Mouse (Mus musculus) G1E (cell line): ENCODE measurements around the gene Olfr701. TPM values are rescaled to one million over a fixed set of nuclear protein-coding genes. Genes with fewer than 3 reads are reported as not detected.

Experiments used
- ATAC-seq: 2 replicates; pipeline ENCODE4 v1.8.0; 2016; ENCODE audit warnings: mild to moderate bottlenecking; ENCODE audit not compliant: insufficient number of reproducible peaks, poor library complexity, low FRiP score, severe bottlenecking; ENCODE audit errors: extremely low read depth
- DNase-seq: peaks from one replicate; pipeline ENCODE4 v3.0.0; 2012; ENCODE audit warnings: low spot score
- H3K27me3 ChIP-seq: 2 replicates; pipeline ENCODE4 v1.6.1; 2012; ENCODE audit warnings: mild to moderate bottlenecking, low read length, inconsistent platforms; ENCODE audit not compliant: insufficient read depth
- H3K36me3 ChIP-seq: replicated peaks from 2 replicates; pipeline ENCODE3; 2012; ENCODE audit warnings: mild to moderate bottlenecking, inconsistent platforms
- H3K4me1 ChIP-seq: 2 replicates; pipeline ENCODE4 v1.6.1; 2012; ENCODE audit warnings: low read depth, low read length, inconsistent platforms, mixed read lengths; ENCODE audit not compliant: insufficient read depth
- H3K4me3 ChIP-seq: 2 replicates; pipeline ENCODE4 v1.5.1; 2012; ENCODE audit warnings: low read depth, mild to moderate bottlenecking, inconsistent platforms, low read length, moderate library complexity, mixed read lengths
- H3K9me3 ChIP-seq: replicated peaks from 2 replicates; pipeline ENCODE4 v1.6.1; 2012; ENCODE audit warnings: inconsistent platforms
- CTCF ChIP-seq: IDR thresholded peaks from 2 replicates; pipeline ENCODE4 v1.5.1; 2012; ENCODE audit warnings: low read depth, low read length, inconsistent platforms, mixed read lengths
- GATA1 ChIP-seq: IDR thresholded peaks from 2 replicates; pipeline ENCODE4 v1.6.1; 2012; ENCODE audit warnings: borderline replicate concordance, low read length, inconsistent platforms, mixed read lengths
- GATA2 ChIP-seq: IDR thresholded peaks from 2 replicates; pipeline ENCODE4 v1.6.1; 2012; ENCODE audit warnings: low read depth, low read length, inconsistent platforms, borderline replicate concordance
- POLR2AphosphoS5 ChIP-seq: IDR thresholded peaks from 2 replicates; pipeline ENCODE4 v1.6.1; 2012; ENCODE audit warnings: low read depth, low read length, inconsistent platforms; ENCODE audit not compliant: insufficient replicate concordance
- TAL1 ChIP-seq: conservative IDR thresholded peaks from 2 replicates; pipeline ENCODE4 v1.6.1; 2012; ENCODE audit warnings: low read depth, low read length, inconsistent platforms, mixed read lengths
- polyA plus RNA-seq: library from polyadenylated mRNA; stranded (reverse); fragments of >175 nt; gene quantifications from 2 replicates; pipeline ENCODE4 v1.2.3, GENCODE M21; 2012
- total RNA-seq, 2 experiments: library from RNA; stranded (forward) in 1 of 2; stranded (reverse) in 1 of 2; fragments of 200-1000 nt in 1 of 2; fragments of >200 nt in 1 of 2; fragmentation: Nextera tagmentation in 1 of 2; gene quantifications; 2 replicates each; pipeline ENCODE4 v1.2.3; 2014 to 2017

The Olfr701 gene
- total and polyA plus RNA-seq, 3 experiments = 0.16 TPM; not detected in 2

DNA sequence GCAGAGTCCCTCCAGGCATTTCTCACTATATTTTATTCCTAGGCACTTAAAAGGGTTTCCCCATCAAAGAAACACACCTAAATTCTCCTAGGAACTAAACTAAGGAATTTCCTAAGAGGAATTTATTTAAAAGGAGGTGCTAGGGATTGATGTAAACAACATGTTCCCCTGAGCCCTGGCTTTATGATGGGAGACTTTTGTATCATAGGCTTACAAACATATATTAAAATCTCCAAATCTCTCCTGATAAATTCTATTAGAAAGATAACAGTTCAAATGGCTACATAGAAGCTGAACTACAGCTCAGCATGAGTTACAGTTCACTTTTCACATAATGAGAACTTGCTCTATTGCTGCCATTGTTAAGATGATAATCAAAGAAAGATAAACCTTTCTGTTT is 19.9 kb downstream of the Olfr701 start, which contains the start of gene Olfr702:
Gene Olfr702 (minus strand): TSS at position 101 of the 400 bp plus-strand sequence.
- no peaks in the 10 kb centered on the region for H3K9me3 ChIP-seq
- no peaks in the 10 kb centered on the region for H3K4me1 ChIP-seq
- no peak for ATAC-seq
- DNase-seq = no peak
- H3K27me3 ChIP-seq = no peaks in the 10 kb centered on the region
- no peak for TF ChIP-seq CTCF
- no peak for TF ChIP-seq TAL1
- TF ChIP-seq GATA1 = no peak
- no peak for TF ChIP-seq GATA2
- TF ChIP-seq POLR2AphosphoS5 = no peak
- H3K36me3 ChIP-seq = no peaks in the 10 kb centered on the region
- H3K4me3 ChIP-seq = no peak within 1 kb of the TSS

DNA sequence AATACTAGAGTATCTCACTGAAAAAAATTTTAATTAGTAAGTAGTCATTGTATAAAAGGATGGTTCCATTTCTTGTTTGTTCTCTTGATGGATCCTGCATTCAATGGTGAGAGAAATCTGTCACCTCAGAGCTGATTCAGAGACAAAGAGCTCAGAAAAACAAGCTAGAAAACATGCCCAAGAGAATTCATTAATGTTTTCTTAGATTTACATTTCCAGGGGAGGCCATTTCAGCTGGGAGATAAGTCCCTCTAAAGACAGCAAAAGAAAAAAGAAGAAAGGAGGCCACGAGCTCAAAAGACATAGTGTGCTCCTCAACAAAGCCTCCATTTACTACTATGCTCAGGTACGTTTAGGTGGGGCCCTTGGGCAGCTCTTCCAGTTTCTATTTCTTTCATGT is 29.1 kb downstream of the Olfr701 start, which contains the start of gene Olfr703:
Gene Olfr703 (plus strand): TSS at position 301 of the 400 bp plus-strand sequence.
- no peak for DNase-seq
- no peak for ATAC-seq
- TF ChIP-seq GATA1 = no peak
- TF ChIP-seq TAL1 = no peak
- no peak for TF ChIP-seq GATA2
- no peak for TF ChIP-seq CTCF
- no peak for TF ChIP-seq POLR2AphosphoS5
- Histone ChIP-seq H3K4me3 (no peak within 1 kb of the TSS), H3K36me3 (no peaks in the 10 kb centered on the region), H3K9me3 (no peaks in the 10 kb centered on the region), H3K4me1 (no peaks in the 10 kb centered on the region), H3K27me3 (0 out of 2 replicates have a peak, but pooled peaks cover 3% of the 10 kb centered on the region)

DNA sequence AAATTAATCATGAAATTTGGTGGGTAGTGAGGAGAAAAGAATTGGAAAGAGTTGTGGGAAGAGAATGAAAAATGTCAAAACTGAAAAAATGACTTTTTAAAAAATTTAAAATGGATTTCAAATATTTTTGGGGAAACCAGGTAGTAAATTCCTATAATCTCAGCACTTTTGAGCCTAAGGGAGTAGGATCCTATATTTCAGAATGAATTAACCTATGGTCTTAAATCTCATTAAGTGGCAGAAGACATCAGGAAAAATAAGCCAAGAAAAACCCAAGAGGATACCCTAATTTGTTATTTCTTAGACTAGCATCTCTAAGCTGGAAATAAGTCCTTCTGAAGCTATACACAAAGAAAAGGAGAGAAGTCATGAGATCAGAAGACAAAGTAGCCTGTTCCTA is 49.0 kb downstream of the Olfr701 start, which contains the start of gene Olfr704:
Gene Olfr704 (plus strand): TSS at position 301 of the 400 bp plus-strand sequence.
- no peak for DNase-seq
- TF ChIP-seq CTCF = no peak
- TF ChIP-seq GATA2 = no peak
- TF ChIP-seq TAL1 = no peak
- no peak for TF ChIP-seq POLR2AphosphoS5
- no peak for TF ChIP-seq GATA1
- no peak for ATAC-seq

More for the DNA sequence above, 49.0 kb downstream of the Olfr701 start, which contains the start of gene Olfr704:
- no peaks in the 10 kb centered on the region for H3K36me3 ChIP-seq
- H3K4me1 ChIP-seq = no peaks in the 10 kb centered on the region
- no peak within 1 kb of the TSS for H3K4me3 ChIP-seq
- H3K27me3 ChIP-seq = no peaks in the 10 kb centered on the region
- no peaks in the 10 kb centered on the region for H3K9me3 ChIP-seq

Other genes starting within 250 kb of the Olfr701 start
- not detected in 2 replicates for gene Olfr693, start 133.5 kb upstream of the Olfr701 start, total RNA-seq (2014; fragmentation: Nextera tagmentation)
- gene Olfr693, start 133.5 kb upstream of the Olfr701 start, total RNA-seq (2017) = 0.12 and 0.16 TPM in 2 replicates
- gene Olfr693, start 133.5 kb upstream of the Olfr701 start, polyA plus RNA-seq = not detected in 2 replicates
- gene Olfr694, start 122.3 kb upstream of the Olfr701 start, total RNA-seq (2014; fragmentation: Nextera tagmentation) = not detected in 2 replicates
- gene Olfr694, start 122.3 kb upstream of the Olfr701 start, total RNA-seq (2017) = 0.12 and 0.16 TPM in 2 replicates
- not detected in 2 replicates for gene Olfr694, start 122.3 kb upstream of the Olfr701 start, polyA plus RNA-seq
- not detected in 2 replicates for gene Olfr695, start 97.7 kb upstream of the Olfr701 start, total RNA-seq (2014; fragmentation: Nextera tagmentation)
- gene Olfr695, start 97.7 kb upstream of the Olfr701 start, total RNA-seq (2017) = 0.06 and 0.11 TPM in 2 replicates
- gene Olfr695, start 97.7 kb upstream of the Olfr701 start, polyA plus RNA-seq = not detected in 2 replicates
- not detected in 2 replicates for gene Olfr697, start 71.7 kb upstream of the Olfr701 start, total RNA-seq (2014; fragmentation: Nextera tagmentation)
- gene Olfr697, start 71.7 kb upstream of the Olfr701 start, total RNA-seq (2017) = 0.22 TPM in 1 of 2 replicates, not detected in the other
- not detected in 2 replicates for gene Olfr697, start 71.7 kb upstream of the Olfr701 start, polyA plus RNA-seq
- not detected in 2 replicates for gene Olfr698, start 58.7 kb upstream of the Olfr701 start, total RNA-seq (2014; fragmentation: Nextera tagmentation)
- gene Olfr698, start 58.7 kb upstream of the Olfr701 start, total RNA-seq (2017) = 0.06 and 0.11 TPM in 2 replicates
- not detected in 2 replicates for gene Olfr698, start 58.7 kb upstream of the Olfr701 start, polyA plus RNA-seq
- gene Olfr699, start 20.9 kb upstream of the Olfr701 start, total RNA-seq (2014; fragmentation: Nextera tagmentation) = not detected in 2 replicates
- gene Olfr699, start 20.9 kb upstream of the Olfr701 start, total RNA-seq (2017) = 0.06 and 0.11 TPM in 2 replicates
- not detected in 2 replicates for gene Olfr699, start 20.9 kb upstream of the Olfr701 start, polyA plus RNA-seq
- gene Olfr700, start 5.3 kb upstream of the Olfr701 start, total RNA-seq (2014; fragmentation: Nextera tagmentation) = not detected in 2 replicates
- gene Olfr700, start 5.3 kb upstream of the Olfr701 start, total RNA-seq (2017) = not detected in 2 replicates
- gene Olfr700, start 5.3 kb upstream of the Olfr701 start, polyA plus RNA-seq = not detected in 2 replicates
- gene Olfr702, start 19.8 kb downstream of the Olfr701 start, total RNA-seq (2014; fragmentation: Nextera tagmentation) = not detected in 2 replicates
- gene Olfr702, start 19.8 kb downstream of the Olfr701 start, total RNA-seq (2017) = 0.11 TPM in 1 of 2 replicates, not detected in the other
- not detected in 2 replicates for gene Olfr702, start 19.8 kb downstream of the Olfr701 start, polyA plus RNA-seq
- gene Olfr703, start 29.2 kb downstream of the Olfr701 start, total RNA-seq (2014; fragmentation: Nextera tagmentation) = not detected in 2 replicates
- gene Olfr703, start 29.2 kb downstream of the Olfr701 start, total RNA-seq (2017) = not detected in 2 replicates
- not detected in 2 replicates for gene Olfr703, start 29.2 kb downstream of the Olfr701 start, polyA plus RNA-seq
- not detected in 2 replicates for gene Olfr704, start 49.1 kb downstream of the Olfr701 start, total RNA-seq (2014; fragmentation: Nextera tagmentation)
- gene Olfr704, start 49.1 kb downstream of the Olfr701 start, total RNA-seq (2017) = 0.22 TPM in 1 of 2 replicates, not detected in the other
- not detected in 2 replicates for gene Olfr704, start 49.1 kb downstream of the Olfr701 start, polyA plus RNA-seq
- gene Olfr705, start 62.8 kb downstream of the Olfr701 start, total RNA-seq (2014; fragmentation: Nextera tagmentation) = not detected in 2 replicates
- 0.05 TPM in 1 of 2 replicates, not detected in the other for gene Olfr705, start 62.8 kb downstream of the Olfr701 start, total RNA-seq (2017)
- not detected in 2 replicates for gene Olfr705, start 62.8 kb downstream of the Olfr701 start, polyA plus RNA-seq
- gene Olfr706, start 74.0 kb downstream of the Olfr701 start, total RNA-seq (2014; fragmentation: Nextera tagmentation) = not detected in 2 replicates
- gene Olfr706, start 74.0 kb downstream of the Olfr701 start, total RNA-seq (2017) = 0.06 TPM in 1 of 2 replicates, not detected in the other
- gene Olfr706, start 74.0 kb downstream of the Olfr701 start, polyA plus RNA-seq = not detected in 2 replicates
- not detected in 2 replicates for gene Olfr707, start 87.1 kb downstream of the Olfr701 start, total RNA-seq (2014; fragmentation: Nextera tagmentation)
- not detected in 2 replicates for gene Olfr707, start 87.1 kb downstream of the Olfr701 start, total RNA-seq (2017)
- gene Olfr707, start 87.1 kb downstream of the Olfr701 start, polyA plus RNA-seq = not detected in 2 replicates
- not detected in 2 replicates for gene Olfr1532-ps1, start 93.9 kb downstream of the Olfr701 start, total RNA-seq (2014; fragmentation: Nextera tagmentation)
- not detected in 2 replicates for gene Olfr1532-ps1, start 93.9 kb downstream of the Olfr701 start, total RNA-seq (2017)
- gene Olfr1532-ps1, start 93.9 kb downstream of the Olfr701 start, polyA plus RNA-seq = not detected in 2 replicates
- gene Olfr709-ps1, start 118.1 kb downstream of the Olfr701 start, total RNA-seq (2014; fragmentation: Nextera tagmentation) = not detected in 2 replicates
- 0.05 and 0.06 TPM in 2 replicates for gene Olfr709-ps1, start 118.1 kb downstream of the Olfr701 start, total RNA-seq (2017)
- gene Olfr709-ps1, start 118.1 kb downstream of the Olfr701 start, polyA plus RNA-seq = not detected in 2 replicates
- not detected in 2 replicates for gene Olfr710, start 134.2 kb downstream of the Olfr701 start, total RNA-seq (2014; fragmentation: Nextera tagmentation)
- gene Olfr710, start 134.2 kb downstream of the Olfr701 start, total RNA-seq (2017) = not detected in 2 replicates
- not detected in 2 replicates for gene Olfr710, start 134.2 kb downstream of the Olfr701 start, polyA plus RNA-seq
- not detected in 2 replicates for gene Olfr6, start 149.8 kb downstream of the Olfr701 start, total RNA-seq (2014; fragmentation: Nextera tagmentation)
- gene Olfr6, start 149.8 kb downstream of the Olfr701 start, total RNA-seq (2017) = 0.12 and 0.22 TPM in 2 replicates
- not detected in 2 replicates for gene Olfr6, start 149.8 kb downstream of the Olfr701 start, polyA plus RNA-seq
- gene Olfr711, start 161.3 kb downstream of the Olfr701 start, total RNA-seq (2014; fragmentation: Nextera tagmentation) = not detected in 2 replicates
- under 0.01 and 0.11 TPM in 2 replicates for gene Olfr711, start 161.3 kb downstream of the Olfr701 start, total RNA-seq (2017)
- not detected in 2 replicates for gene Olfr711, start 161.3 kb downstream of the Olfr701 start, polyA plus RNA-seq
- not detected in 2 replicates for gene Olfr2, start 191.9 kb downstream of the Olfr701 start, total RNA-seq (2014; fragmentation: Nextera tagmentation)
- gene Olfr2, start 191.9 kb downstream of the Olfr701 start, total RNA-seq (2017) = 0.06 TPM in 1 of 2 replicates, not detected in the other
- not detected in 2 replicates for gene Olfr2, start 191.9 kb downstream of the Olfr701 start, polyA plus RNA-seq
- gene Olfr713, start 217.0 kb downstream of the Olfr701 start, total RNA-seq (2014; fragmentation: Nextera tagmentation) = not detected in 2 replicates
- 0.05 and 0.12 TPM in 2 replicates for gene Olfr713, start 217.0 kb downstream of the Olfr701 start, total RNA-seq (2017)
- not detected in 2 replicates for gene Olfr713, start 217.0 kb downstream of the Olfr701 start, polyA plus RNA-seq